Mouse (Mus musculus) c-Kit-positive CD71-positive TER-119-negative erythroid progenitor cells, embryonic 14.5 days (primary cell): Measurements from ENCODE around the gene Mettl9.

Experiments
- DNase-seq: peaks from one replicate; pipeline ENCODE4 v3.0.0-alpha.2; 2013; ENCODE audit warnings: low read depth

The Mettl9 gene

GRCm38 (mm10) chr7:121098614-121099389 lies 64.6 kb downstream of the Mettl9 start:
- DNase-seq, result no peak

DNA sequence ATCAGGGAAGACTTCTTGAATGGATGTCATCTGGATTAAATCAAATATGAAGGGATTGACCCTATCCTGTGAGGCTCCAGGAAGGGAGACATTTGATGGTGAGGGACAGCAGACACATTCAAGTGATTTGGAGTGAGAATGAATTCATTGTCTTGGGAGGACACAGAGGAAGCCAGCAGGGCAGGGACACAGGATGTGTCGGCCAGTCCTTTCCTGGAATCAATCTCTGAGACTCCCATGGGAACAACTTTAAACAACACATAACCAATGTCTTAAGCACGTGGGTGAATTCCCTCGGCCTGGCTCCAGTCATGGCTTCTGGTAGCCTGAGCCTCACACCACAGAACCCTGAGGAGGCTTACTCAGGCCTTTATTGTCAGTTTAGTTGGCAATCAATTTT lies 73.6 kb downstream of the Mettl9 start:
- no peak for DNase-seq

DNA sequence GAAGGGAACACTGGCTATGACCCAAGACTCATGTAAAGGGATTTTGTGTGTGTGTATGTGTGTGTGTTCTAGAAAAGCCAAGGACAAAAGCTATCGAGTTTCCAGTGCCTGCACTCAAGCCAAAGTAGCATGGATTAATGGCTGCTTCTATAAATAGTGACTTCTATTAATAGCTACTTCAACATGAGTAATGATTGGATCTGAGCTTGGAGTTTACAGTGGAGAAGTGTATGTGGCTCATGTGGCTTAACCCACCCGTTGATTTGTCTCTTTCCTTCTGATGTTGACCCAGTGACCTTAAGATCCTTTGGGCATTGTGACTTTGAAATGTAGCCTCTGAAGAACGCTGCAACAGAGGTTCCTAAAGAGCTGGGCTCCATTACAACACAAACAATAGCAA lies 77.1 kb downstream of the Mettl9 start:
- DNase-seq, result no peak

DNA sequence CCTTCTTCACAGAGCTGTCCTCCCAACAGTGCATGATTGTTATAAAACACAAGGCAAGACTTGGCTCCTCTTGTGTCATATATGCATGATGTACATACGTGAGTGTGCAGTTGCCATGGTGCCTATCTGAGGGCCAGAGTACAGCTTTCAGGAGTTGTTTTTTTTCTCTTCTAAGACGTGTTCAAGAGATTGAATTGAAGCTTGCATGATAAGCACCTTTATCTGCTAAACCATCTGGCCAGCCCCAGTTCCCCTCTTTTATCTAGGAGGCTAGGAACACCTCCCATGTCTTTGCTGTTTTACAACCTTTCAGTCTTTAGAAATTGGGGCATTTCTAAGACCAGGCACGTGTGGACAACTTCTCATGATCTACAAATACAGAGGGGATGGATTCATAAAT lies 77.5 kb downstream of the Mettl9 start:
- DNase-seq, result peak; percentile 38

DNA sequence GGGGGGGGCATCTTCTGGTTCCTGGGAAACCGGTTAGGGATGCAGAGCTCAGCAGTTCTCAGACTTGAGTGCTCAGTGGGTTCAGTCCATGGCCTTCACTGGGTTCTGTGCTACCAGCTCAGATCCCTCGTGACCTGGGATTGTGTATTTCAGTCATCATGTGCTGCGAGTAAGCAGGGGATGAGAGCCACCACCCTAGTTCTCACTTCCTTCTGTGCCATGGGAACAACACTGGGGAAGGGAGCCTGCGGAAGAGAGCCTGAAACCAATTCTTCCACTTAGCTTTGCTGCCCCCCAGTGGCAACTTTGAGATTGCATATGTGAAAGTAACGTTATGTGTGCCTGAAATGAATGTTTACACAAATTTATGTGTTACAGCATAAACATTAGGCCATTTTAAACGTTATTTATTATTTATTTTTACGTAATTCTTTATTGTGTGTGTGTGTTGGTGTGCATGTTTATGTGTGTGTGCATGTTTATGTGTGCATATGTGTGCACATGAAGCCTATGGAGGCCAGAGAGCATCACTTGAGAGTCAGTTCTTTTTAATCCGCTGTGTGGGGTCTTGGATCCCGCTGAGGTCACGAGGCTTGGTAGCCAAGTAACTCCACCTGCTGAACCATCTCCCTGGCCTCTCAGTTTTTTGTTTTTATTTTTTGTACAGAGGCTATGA lies 86.0 kb downstream of the Mettl9 start:
- peak; percentile 66 for DNase-seq
